Mouse (Mus musculus) liver, embryonic 14.5 days (tissue): ENCODE results near the gene Zcchc9. TPM values are rescaled to one million over a fixed set of nuclear protein-coding genes. Genes with fewer than 3 reads are reported as not detected.

Experiments
- ATAC-seq: fragments of 200-750 bp; cut with Nextera tagmentation; 2 replicates; pipeline ENCODE4 v1.8.0; 2017; ENCODE audit warnings: moderate number of reproducible peaks, mild to moderate bottlenecking, moderate library complexity; ENCODE audit not compliant: insufficient read depth
- DNase-seq, 3 experiments: peaks; one replicate each; pipeline ENCODE4 v3.0.0-alpha.2; 2012 to 2013; ENCODE audit warnings: low read depth in 3 of 3, low spot score in 3 of 3
- H3K27ac ChIP-seq: fragments of 300-500 bp; sonication (generic); 2 replicates; pipeline ENCODE4 v1.5.1; 2014; ENCODE audit warnings: moderate library complexity, mild to moderate bottlenecking, control low read depth, inconsistent platforms
- H3K27me3 ChIP-seq: fragments of 300-500 bp; sonication (generic); 2 replicates; pipeline ENCODE4 v1.6.1; 2014; ENCODE audit warnings: mild to moderate bottlenecking, low read length, moderate library complexity; ENCODE audit not compliant: control insufficient read depth, insufficient read depth
- H3K36me3 ChIP-seq: fragments of 300-500 bp; sonication (generic); replicated peaks from 2 replicates; pipeline ENCODE4 v1.6.1; 2014; ENCODE audit warnings: low read depth; ENCODE audit not compliant: control insufficient read depth, insufficient read depth
- H3K4me1 ChIP-seq, 2 experiments: fragments of 200-500 bp in 1 of 2; fragments of 300-500 bp in 1 of 2; sonication (generic) in 1 of 2; replicated peaks; 2 replicates each; pipeline ENCODE4 v1.6.1; 2012 to 2014; ENCODE audit warnings: antibody characterized with exemption in 1 of 2, inconsistent platforms in 1 of 2, low read length in 1 of 2; ENCODE audit not compliant: control insufficient read depth in 2 of 2, insufficient read depth in 2 of 2
- H3K4me2 ChIP-seq: fragments of 300-500 bp; sonication (generic); 2 replicates; pipeline ENCODE4 v1.6.1; 2014; ENCODE audit warnings: low read depth, mild to moderate bottlenecking, control low read depth, moderate library complexity
- H3K4me3 ChIP-seq, 2 experiments: fragments of 200-500 bp in 1 of 2; fragments of 300-500 bp in 1 of 2; sonication (generic) in 1 of 2; 2 replicates each; pipeline ENCODE4 v1.5.1; 2012 to 2014; ENCODE audit warnings: low read depth in 2 of 2, low read length in 2 of 2, mild to moderate bottlenecking in 2 of 2, control low read depth in 1 of 2, inconsistent platforms in 1 of 2, moderate library complexity in 1 of 2; ENCODE audit not compliant: insufficient read depth in 1 of 2
- H3K9ac ChIP-seq: fragments of 300-500 bp; sonication (generic); replicated peaks from 2 replicates; pipeline ENCODE4 v1.6.1; 2014; ENCODE audit warnings: mild to moderate bottlenecking, control low read depth, moderate library complexity
- H3K9me3 ChIP-seq: fragments of 300-500 bp; sonication (generic); 2 replicates; pipeline ENCODE4 v1.6.1; 2016; ENCODE audit warnings: low read length, mixed read lengths; ENCODE audit not compliant: control insufficient read depth
- CTCF ChIP-seq: IDR thresholded peaks from 2 replicates; pipeline ENCODE4 v1.5.1; 2016; ENCODE audit warnings: antibody characterized with exemption, low read depth, control low read depth
- EP300 ChIP-seq: IDR thresholded peaks from 2 replicates; pipeline ENCODE4 v1.6.1; 2016; ENCODE audit warnings: antibody characterized with exemption, low read depth
- WGBS: fragments of 180-500 bp; shearing (Covaris S2); extraction: QIAGEN DNeasy Blood & Tissue Kit; methylation state at CpG from one replicate; pipeline ENCODE4 v1.1.7; 2014; ENCODE audit not compliant: insufficient replicate concordance; 5-methylcytosine and 5-hydroxymethylcytosine counted together
- polyA plus RNA-seq, 2 experiments: library from polyadenylated mRNA; depleted of rRNA in 1 of 2; stranded (reverse) in 1 of 2; unstranded in 1 of 2; fragments of >200 nt; fragmentation: Nextera tagmentation in 1 of 2; extraction: Ambion mirVana in 1 of 2; gene quantifications; 2 replicates each; pipeline versions ENCODE4 v1.2.1 to v1.2.3; 2012 to 2014

The Zcchc9 gene
- polyA plus RNA-seq, 2 experiments: 6.5 to 13.9 TPM

GRCm38 (mm10) chr13:91823735-91824134, 16.2 kb upstream of the Zcchc9 start:
- Histone ChIP-seq H3K27me3 (no peaks in the 10 kb centered on the region), H3K27ac (no peak overlapping the region), H3K4me1 (no peaks in the 10 kb centered on the region), H3K36me3 (no peaks in the 10 kb centered on the region), H3K4me2 (no peak overlapping the region), H3K9me3 (no peaks in the 10 kb centered on the region), H3K9ac (no peak overlapping the region), H3K4me3 (no peak overlapping the region)
- DNase-seq (no peak), ATAC-seq (no peak)
- WGBS: 61% methylated on average over 6 of the region's 6 CpGs
- TF ChIP-seq CTCF (no peak), EP300 (no peak)

GRCm38 (mm10) chr13:91814670-91815069, 7.2 kb upstream of the Zcchc9 start:
- no peaks in the 10 kb centered on the region for H3K36me3 ChIP-seq
- ATAC-seq (no peak), DNase-seq (no peak)
- H3K9me3 ChIP-seq: no peaks in the 10 kb centered on the region
- no peaks in the 10 kb centered on the region for H3K27me3 ChIP-seq
- 55% methylated on average over 5 of the region's 5 CpGs for WGBS
- no peak overlapping the region for H3K4me3 ChIP-seq
- H3K4me2 ChIP-seq: no peak overlapping the region
- no peak overlapping the region for H3K27ac ChIP-seq
- H3K9ac ChIP-seq: no peak overlapping the region
- no peaks in the 10 kb centered on the region for H3K4me1 ChIP-seq
- no peak for TF ChIP-seq CTCF

- DNase-seq (peak; percentile 3 to 29 (median 7)), ATAC-seq (no peak)
- TF ChIP-seq CTCF: peak; percentile 53
- TF ChIP-seq EP300: no peak
- Histone ChIP-seq H3K4me2 (no peak overlapping the region), H3K4me3 (no peak overlapping the region), H3K27me3 (no peaks in the 10 kb centered on the region), H3K36me3 (peaks cover 9% of the 10 kb centered on the region), H3K9me3 (no peaks in the 10 kb centered on the region), H3K27ac (no peak overlapping the region), H3K9ac (no peak overlapping the region), H3K4me1 (peaks cover 3 to 5% of the 10 kb centered on the region in 2 experiments; a peak in 3 of 4 replicates)
- WGBS: 25% methylated on average over 2 of the region's 2 CpGs
These were observed 2.0 kb upstream of the Zcchc9 start for GRCm38 (mm10) chr13:91809476-91809875.

- Histone ChIP-seq H3K4me1 (peaks cover 3 to 5% of the 10 kb centered on the region in 2 experiments; a peak in 3 of 4 replicates), H3K9me3 (no peaks in the 10 kb centered on the region), H3K27me3 (no peaks in the 10 kb centered on the region), H3K27ac (peak overlapping the region; percentile 68), H3K4me2 (peak overlapping the region; percentile 64), H3K9ac (peak overlapping the region; percentile 69), H3K36me3 (peaks cover 10% of the 10 kb centered on the region), H3K4me3 (peak overlapping the region; percentile 70 to 84)
- DNase-seq (peak in 2 of 3 experiments; percentile 3 to 4), ATAC-seq (no peak)
- TF ChIP-seq EP300: no peak
- TF ChIP-seq CTCF: no peak
- WGBS: 29% methylated on average over 20 of the region's 20 CpGs
These were observed 520 bp upstream of the Zcchc9 start for GRCm38 (mm10) chr13:91807874-91808575.

- ATAC-seq: no peak
- Histone ChIP-seq H3K27ac (no peak overlapping the region), H3K36me3 (peaks cover 36% of the 10 kb centered on the region), H3K4me2 (no peak overlapping the region), H3K9me3 (no peaks in the 10 kb centered on the region), H3K27me3 (no peaks in the 10 kb centered on the region), H3K9ac (no peak overlapping the region), H3K4me3 (no peak overlapping the region), H3K4me1 (0 out of 4 replicates have a peak, but pooled peaks cover 0 to 1% of the 10 kb centered on the region in 2 experiments)
- WGBS: 54% methylated on average over 5 of the region's 5 CpGs
- TF ChIP-seq EP300 (no peak), CTCF (no peak)
- DNase-seq: no peak
These were observed 5.8 kb downstream of the Zcchc9 start for GRCm38 (mm10) chr13:91801726-91802125.
